Mouse (Mus musculus): ENCODE results near the gene Rhbdf2. TPM values are rescaled to one million over a fixed set of nuclear protein-coding genes. Genes with fewer than 3 reads are reported as not detected.

Gene Rhbdf2
- polyA plus RNA-seq, 1 experiment from 2014 or later, result 0.61 TPM

DNA sequence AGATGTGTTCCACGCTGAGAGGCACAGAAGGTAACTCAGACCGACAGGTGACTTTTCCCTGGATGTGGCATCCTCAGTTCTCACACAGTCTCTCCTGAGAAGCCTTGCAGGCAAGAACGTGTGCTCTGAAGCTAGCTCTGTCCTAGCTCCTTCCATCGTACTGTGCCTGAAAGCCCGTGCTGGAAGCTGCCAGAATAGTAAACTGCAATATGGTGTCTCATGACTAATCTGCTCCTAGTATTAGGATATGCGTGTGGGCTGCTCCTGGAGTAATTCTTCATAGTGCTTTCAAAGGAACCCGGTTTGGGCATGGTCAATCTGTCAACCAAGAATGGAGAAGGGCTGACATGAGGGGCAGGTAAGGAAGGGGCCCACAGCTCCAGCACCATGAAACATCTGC, 56.0 kb downstream of the Rhbdf2 start:
- Histone ChIP-seq H3K36me3 (ENCODE audit: control insufficient read depth, insufficient read depth, low read length) (0 out of 2 replicates have a peak, but pooled peaks cover 3% of the 10 kb centered on the region), H3K27ac (ENCODE audit: low read depth, low read length) (0 out of 2 replicates have a peak overlapping the region, but pooled peaks have one; percentile 0), H3K9me3 (replicated peaks; ENCODE audit: control insufficient read depth, low read length) (no peaks in the 10 kb centered on the region), H3K4me2 (ENCODE audit: low read length) (no peak overlapping the region), H3K9ac (ENCODE audit: low read length) (no peak overlapping the region), H3K27me3 (replicated peaks; ENCODE audit: control insufficient read depth, insufficient read depth, low read length) (no peaks in the 10 kb centered on the region), H3K4me1 (ENCODE audit: control insufficient read depth, insufficient read depth, low read length) (peaks cover 9% of the 10 kb centered on the region), H3K4me3 (ENCODE audit: low read depth, low read length) (no peak overlapping the region)
- DNase-seq (ENCODE audit: low spot score), result no peak
- ATAC-seq, result no peak
- 86% methylated on average over 7 of the region's 7 CpGs for WGBS

DNA sequence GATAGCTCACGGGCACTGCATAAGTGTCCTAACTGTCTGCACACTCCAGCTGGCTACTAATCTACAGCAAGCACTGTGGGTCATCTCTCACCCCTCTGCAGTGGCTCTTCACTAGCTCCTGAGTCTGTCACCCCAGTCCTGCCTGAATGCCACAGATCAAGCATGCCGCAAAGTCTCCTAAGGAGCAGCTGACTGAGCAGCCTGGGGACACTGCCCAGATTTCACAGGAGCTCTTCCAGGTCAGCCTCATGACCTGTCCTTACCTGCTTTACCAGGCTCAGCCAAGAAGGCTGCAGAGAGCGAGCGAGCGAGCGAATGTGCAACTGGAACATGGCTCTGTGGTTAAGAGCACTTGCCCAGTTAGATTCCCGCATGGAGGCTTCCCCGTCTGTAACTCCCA, 59.3 kb downstream of the Rhbdf2 start:
- H3K27me3 ChIP-seq (replicated peaks; ENCODE audit: control insufficient read depth, insufficient read depth, low read length), result no peaks in the 10 kb centered on the region
- no peak overlapping the region for H3K4me2 ChIP-seq (ENCODE audit: low read length)
- H3K4me1 ChIP-seq (ENCODE audit: control insufficient read depth, insufficient read depth, low read length), result no peaks in the 10 kb centered on the region
- H3K4me3 ChIP-seq (ENCODE audit: low read depth, low read length), result no peak overlapping the region
- 0 out of 2 replicates have a peak, but pooled peaks cover 3% of the 10 kb centered on the region for H3K36me3 ChIP-seq (ENCODE audit: control insufficient read depth, insufficient read depth, low read length)
- H3K27ac ChIP-seq (ENCODE audit: low read depth, low read length), result no peak overlapping the region
- DNase-seq (ENCODE audit: low spot score), result no peak
- ATAC-seq, result no peak
- no peak overlapping the region for H3K9ac ChIP-seq (ENCODE audit: low read length)
- WGBS, result 88% methylated on average over 8 of the region's 8 CpGs
- no peaks in the 10 kb centered on the region for H3K9me3 ChIP-seq (replicated peaks; ENCODE audit: control insufficient read depth, low read length)

DNA sequence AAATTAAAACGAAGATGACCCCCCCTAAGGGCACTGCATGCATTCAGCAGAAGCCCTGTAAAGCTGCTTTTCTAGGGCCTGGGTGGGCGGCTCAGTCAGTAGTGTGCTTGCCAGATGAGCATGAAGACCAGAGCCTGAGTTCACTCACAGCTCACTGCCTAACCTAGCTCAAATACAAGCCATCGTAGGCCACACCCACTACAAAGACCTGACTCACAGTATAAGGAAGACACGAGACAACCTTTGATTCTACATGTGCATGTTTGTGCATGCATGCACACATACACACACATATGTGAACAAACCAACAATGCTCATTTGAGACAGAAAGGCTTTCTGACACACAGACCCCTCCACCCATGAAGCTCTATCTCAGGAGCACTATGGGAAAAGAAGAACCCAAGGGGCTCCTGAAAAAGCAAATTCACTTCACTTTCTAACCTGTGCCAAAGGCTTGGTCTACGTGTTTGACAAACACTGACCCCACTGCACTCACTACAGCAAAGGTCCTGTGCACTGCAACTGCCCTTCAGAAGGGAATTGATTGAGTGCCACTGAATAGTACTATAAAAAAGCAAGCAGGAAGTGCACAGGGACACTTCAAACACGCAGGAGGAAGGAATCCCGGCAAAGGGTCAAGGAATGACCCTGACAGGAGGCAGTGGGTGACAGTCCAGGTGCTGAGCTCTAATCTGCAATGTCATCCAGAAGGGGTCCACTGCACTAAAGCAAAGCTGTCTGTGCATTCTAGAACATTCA, 61.4 kb downstream of the Rhbdf2 start:
- 83% methylated on average over 7 of the region's 7 CpGs for WGBS
- DNase-seq (ENCODE audit: low spot score), result no peak
- Histone ChIP-seq H3K27ac (ENCODE audit: low read depth, low read length) (no peak overlapping the region), H3K4me2 (ENCODE audit: low read length) (no peak overlapping the region), H3K27me3 (replicated peaks; ENCODE audit: control insufficient read depth, insufficient read depth, low read length) (no peaks in the 10 kb centered on the region), H3K4me1 (ENCODE audit: control insufficient read depth, insufficient read depth, low read length) (no peaks in the 10 kb centered on the region), H3K36me3 (ENCODE audit: control insufficient read depth, insufficient read depth, low read length) (no peaks in the 10 kb centered on the region), H3K9me3 (replicated peaks; ENCODE audit: control insufficient read depth, low read length) (no peaks in the 10 kb centered on the region), H3K9ac (ENCODE audit: low read length) (no peak overlapping the region), H3K4me3 (ENCODE audit: low read depth, low read length) (no peak overlapping the region)
- ATAC-seq, result no peak

DNA sequence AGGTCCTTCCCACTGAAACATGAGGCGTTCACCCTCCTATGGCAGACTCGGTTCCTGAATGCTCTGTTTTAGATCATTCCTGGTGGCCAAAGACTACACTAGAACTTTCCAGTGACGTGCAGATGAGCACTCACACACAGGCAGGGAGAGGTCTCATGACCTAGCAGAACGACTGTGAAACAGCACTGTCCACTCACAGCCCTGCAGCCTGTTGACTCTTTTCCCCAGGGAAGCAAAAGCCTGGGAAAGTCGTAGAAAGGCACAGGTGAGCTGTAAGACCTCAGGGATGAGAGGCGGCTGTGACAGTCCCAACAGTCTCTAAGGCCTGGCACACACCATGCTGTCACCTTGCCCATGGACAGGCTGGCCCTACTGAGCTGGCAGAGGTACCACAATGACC, 70.5 kb downstream of the Rhbdf2 start:
- Histone ChIP-seq H3K27me3 (replicated peaks; ENCODE audit: control insufficient read depth, insufficient read depth, low read length) (no peaks in the 10 kb centered on the region), H3K4me1 (ENCODE audit: control insufficient read depth, insufficient read depth, low read length) (0 out of 2 replicates have a peak, but pooled peaks cover 6% of the 10 kb centered on the region), H3K27ac (ENCODE audit: low read depth, low read length) (no peak overlapping the region), H3K9me3 (replicated peaks; ENCODE audit: control insufficient read depth, low read length) (no peaks in the 10 kb centered on the region), H3K4me3 (ENCODE audit: low read depth, low read length) (no peak overlapping the region), H3K36me3 (ENCODE audit: control insufficient read depth, insufficient read depth, low read length) (no peaks in the 10 kb centered on the region), H3K9ac (ENCODE audit: low read length) (no peak overlapping the region), H3K4me2 (ENCODE audit: low read length) (no peak overlapping the region)
- ATAC-seq (no peak), DNase-seq (ENCODE audit: low spot score) (no peak)
- WGBS, result 67% methylated on average over 6 of the region's 6 CpGs

DNA sequence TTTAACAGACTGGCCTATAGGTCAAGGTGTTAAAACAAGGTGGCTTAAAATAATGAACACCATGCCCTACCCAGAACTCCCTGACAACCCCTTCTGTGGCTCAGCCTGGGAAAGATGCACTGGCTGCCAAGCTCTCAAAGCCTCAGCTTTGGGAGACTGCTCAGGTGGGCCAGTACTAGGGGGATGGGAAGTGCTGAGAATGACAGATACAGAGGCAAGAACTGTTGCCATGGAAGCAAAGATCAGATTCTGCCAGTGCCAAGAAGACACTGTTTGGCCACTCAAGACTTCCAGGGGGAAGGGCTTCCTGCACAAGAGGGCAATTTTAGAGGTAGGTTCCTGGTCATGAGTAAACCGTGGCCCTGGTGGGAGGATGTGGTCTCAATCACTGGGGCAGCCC, 71.2 kb downstream of the Rhbdf2 start:
- Histone ChIP-seq H3K4me3 (ENCODE audit: low read depth, low read length) (no peak overlapping the region), H3K9ac (ENCODE audit: low read length) (no peak overlapping the region; the same call in 1 of the 2 replicates), H3K36me3 (ENCODE audit: control insufficient read depth, insufficient read depth, low read length) (no peaks in the 10 kb centered on the region), H3K4me1 (ENCODE audit: control insufficient read depth, insufficient read depth, low read length) (0 out of 2 replicates have a peak, but pooled peaks cover 6% of the 10 kb centered on the region), H3K4me2 (ENCODE audit: low read length) (no peak overlapping the region), H3K9me3 (replicated peaks; ENCODE audit: control insufficient read depth, low read length) (no peaks in the 10 kb centered on the region), H3K27ac (ENCODE audit: low read depth, low read length) (no peak overlapping the region), H3K27me3 (replicated peaks; ENCODE audit: control insufficient read depth, insufficient read depth, low read length) (no peaks in the 10 kb centered on the region)
- ATAC-seq (no peak), DNase-seq (ENCODE audit: low spot score) (no peak)
- 94% methylated on average over 1 of the region's 1 CpGs for WGBS

DNA sequence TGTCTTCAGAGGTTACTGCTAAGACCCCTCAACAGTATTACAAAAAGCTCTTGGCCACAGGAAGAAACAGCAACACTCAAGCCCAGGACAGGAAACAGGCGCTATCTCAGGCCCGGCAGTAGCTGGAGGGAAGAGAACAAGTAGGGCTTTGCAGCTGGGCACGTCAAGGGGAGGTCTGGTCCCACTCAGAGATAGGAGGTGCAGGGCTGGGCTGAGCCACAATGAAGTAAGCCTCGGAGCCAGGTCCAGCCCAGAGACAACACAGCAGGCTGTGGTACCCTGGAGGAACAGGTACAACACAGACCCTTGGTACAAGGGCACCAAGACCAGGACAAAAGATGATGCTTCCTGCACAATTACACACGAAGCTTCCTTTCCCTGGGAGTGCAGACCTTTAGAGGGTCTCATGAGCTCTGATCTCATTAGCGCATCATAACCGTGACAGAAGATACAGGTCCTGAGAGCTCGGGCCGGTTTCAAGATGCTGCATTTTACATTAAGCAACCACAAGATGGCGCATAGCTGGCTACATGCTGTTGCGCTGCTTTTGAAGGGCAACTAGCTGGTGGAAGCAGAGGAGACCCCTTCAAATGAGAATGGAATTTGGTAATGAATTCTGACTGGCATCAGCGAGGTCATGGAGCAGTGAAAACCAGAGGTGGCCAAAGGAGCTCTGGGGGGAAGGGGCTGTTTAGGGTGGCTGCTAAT, 72.5 kb downstream of the Rhbdf2 start:
- H3K27me3 ChIP-seq (replicated peaks; ENCODE audit: control insufficient read depth, insufficient read depth, low read length), result no peaks in the 10 kb centered on the region
- H3K4me2 ChIP-seq (ENCODE audit: low read length), result no peak overlapping the region
- WGBS, result 49% methylated on average over 12 of the region's 12 CpGs
- no peaks in the 10 kb centered on the region for H3K9me3 ChIP-seq (replicated peaks; ENCODE audit: control insufficient read depth, low read length)
- no peak for ATAC-seq
- no peaks in the 10 kb centered on the region for H3K36me3 ChIP-seq (ENCODE audit: control insufficient read depth, insufficient read depth, low read length)
- H3K27ac ChIP-seq (ENCODE audit: low read depth, low read length), result no peak overlapping the region
- 0 out of 2 replicates have a peak, but pooled peaks cover 6% of the 10 kb centered on the region for H3K4me1 ChIP-seq (ENCODE audit: control insufficient read depth, insufficient read depth, low read length)
- DNase-seq (ENCODE audit: low spot score), result peak; percentile 83
- no peak overlapping the region for H3K9ac ChIP-seq (ENCODE audit: low read length)
- H3K4me3 ChIP-seq (ENCODE audit: low read depth, low read length), result no peak overlapping the region

DNA sequence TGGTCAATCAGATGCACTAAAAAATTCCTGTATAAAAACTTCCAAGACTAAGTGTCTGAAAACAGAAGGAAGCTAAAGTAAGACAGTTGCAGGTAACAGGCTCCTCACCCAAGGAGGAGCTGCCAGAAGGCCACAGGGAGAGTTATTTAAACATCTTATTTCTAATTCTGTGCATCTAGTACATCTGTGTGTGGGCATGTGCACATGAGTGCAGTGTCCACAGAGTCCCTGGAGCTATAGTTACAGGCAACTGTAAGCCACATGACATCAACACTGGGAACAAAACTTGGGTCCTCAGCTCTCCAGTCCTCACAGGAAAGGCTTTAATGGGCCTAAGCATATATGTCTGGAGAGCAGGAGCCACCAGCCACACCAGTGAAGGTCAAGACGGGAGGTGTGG, 74.6 kb downstream of the Rhbdf2 start:
- H3K4me1 ChIP-seq (ENCODE audit: control insufficient read depth, insufficient read depth, low read length), result 0 out of 2 replicates have a peak, but pooled peaks cover 6% of the 10 kb centered on the region
- DNase-seq (ENCODE audit: low spot score), result no peak

DNA sequence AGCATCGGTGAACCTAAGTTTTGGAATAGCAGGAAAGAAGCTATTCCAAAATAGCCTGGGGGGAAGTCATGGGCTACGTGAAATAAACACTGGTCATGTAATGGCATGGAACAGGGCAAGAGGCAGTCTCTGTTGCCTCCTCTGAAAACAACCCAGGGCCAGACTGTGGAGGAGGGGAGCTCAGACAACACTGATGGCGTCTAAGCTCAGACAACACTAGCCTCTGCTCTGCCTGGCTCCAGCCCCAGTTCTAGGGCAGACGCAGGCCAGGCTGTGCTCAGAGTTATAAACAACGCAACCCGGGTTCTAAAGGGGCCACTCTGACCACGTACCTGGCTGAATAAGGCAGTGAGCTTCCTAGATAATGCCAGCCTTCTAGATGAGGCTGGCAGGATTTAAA, 76.1 kb downstream of the Rhbdf2 start:
- no peak overlapping the region for H3K4me2 ChIP-seq (ENCODE audit: low read length)
- ATAC-seq (no peak), DNase-seq (ENCODE audit: low spot score) (no peak)
- 0 out of 2 replicates have a peak, but pooled peaks cover 5% of the 10 kb centered on the region for H3K4me1 ChIP-seq (ENCODE audit: control insufficient read depth, insufficient read depth, low read length)
- H3K9me3 ChIP-seq (replicated peaks; ENCODE audit: control insufficient read depth, low read length), result no peaks in the 10 kb centered on the region
- no peak overlapping the region for H3K4me3 ChIP-seq (ENCODE audit: low read depth, low read length)
- peaks cover 14% of the 10 kb centered on the region for H3K36me3 ChIP-seq (ENCODE audit: control insufficient read depth, insufficient read depth, low read length)
- H3K27ac ChIP-seq (ENCODE audit: low read depth, low read length), result peak overlapping the region; percentile 3; the same call in 1 of the 2 replicates
- H3K27me3 ChIP-seq (replicated peaks; ENCODE audit: control insufficient read depth, insufficient read depth, low read length), result no peaks in the 10 kb centered on the region
- H3K9ac ChIP-seq (ENCODE audit: low read length), result no peak overlapping the region
- 86% methylated on average over 7 of the region's 7 CpGs for WGBS

More for the DNA sequence above, 74.6 kb downstream of the Rhbdf2 start:
- Histone ChIP-seq H3K9me3 (replicated peaks; ENCODE audit: control insufficient read depth, low read length) (no peaks in the 10 kb centered on the region), H3K9ac (ENCODE audit: low read length) (no peak overlapping the region), H3K27ac (ENCODE audit: low read depth, low read length) (no peak overlapping the region), H3K27me3 (replicated peaks; ENCODE audit: control insufficient read depth, insufficient read depth, low read length) (no peaks in the 10 kb centered on the region), H3K36me3 (ENCODE audit: control insufficient read depth, insufficient read depth, low read length) (no peaks in the 10 kb centered on the region; the same call in none of the 2 replicates), H3K4me2 (ENCODE audit: low read length) (no peak overlapping the region), H3K4me3 (ENCODE audit: low read depth, low read length) (no peak overlapping the region)
- no peak for ATAC-seq
- WGBS, result 97% methylated on average over 1 of the region's 1 CpGs
